Mouse (Mus musculus) telencephalon, adult 2 months (tissue): Measurements from ENCODE around the gene A030005L19Rik.
"Not testable (repeated sequence)": the region's sequence is repeated elsewhere in the genome, so short reads cannot be mapped to it uniquely, and the experiment has no call there.

Source experiments
- DNase-seq: peaks from one replicate; pipeline ENCODE4 v3.0.0-alpha.2; 2011; ENCODE audit warnings: low read depth, low spot score

A030005L19Rik gene

DNA sequence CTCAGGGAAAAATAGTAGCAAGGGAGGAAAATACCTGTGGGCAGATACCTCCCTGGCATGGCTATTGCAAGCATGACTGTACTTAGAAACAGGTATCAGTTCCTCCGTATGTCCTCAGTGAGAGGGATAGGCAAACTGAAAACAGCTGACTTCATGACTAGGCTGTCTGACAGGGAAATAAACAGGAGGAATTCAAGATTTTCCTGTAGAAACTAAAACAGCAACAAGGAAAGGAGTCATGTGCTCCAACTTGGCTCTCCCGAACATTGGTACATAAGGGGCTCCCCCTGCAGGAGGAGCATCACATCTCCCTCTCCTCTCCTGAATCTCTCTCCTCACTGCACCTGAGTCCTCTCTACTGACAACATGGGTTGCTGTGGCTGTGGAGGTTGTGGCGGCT lies at the start of gene A030005L19Rik:
TSS of gene A030005L19Rik (plus strand) at position 301 of the 400 bp plus-strand sequence.
- DNase-seq: no peak

DNA sequence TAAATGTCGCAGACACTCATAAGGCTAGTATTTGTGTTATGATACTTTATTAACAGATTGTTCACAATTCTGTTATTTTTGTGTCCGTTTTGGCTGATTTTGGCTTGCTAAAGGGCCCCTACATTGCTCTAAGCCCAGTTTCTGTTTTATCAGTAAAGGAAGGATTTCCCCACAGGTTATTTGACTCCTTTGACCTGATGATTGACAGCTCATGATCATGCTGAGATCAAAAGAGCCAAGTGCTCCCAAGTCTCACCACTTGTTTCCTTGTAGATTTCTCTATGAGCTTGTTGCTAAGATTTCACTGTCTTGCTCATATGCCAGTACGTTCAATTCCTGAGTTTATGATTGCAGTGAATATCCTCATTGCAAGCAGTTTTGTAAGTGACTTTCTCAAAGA lies 42.9 kb upstream of the A030005L19Rik start:
- no peak for DNase-seq

DNA sequence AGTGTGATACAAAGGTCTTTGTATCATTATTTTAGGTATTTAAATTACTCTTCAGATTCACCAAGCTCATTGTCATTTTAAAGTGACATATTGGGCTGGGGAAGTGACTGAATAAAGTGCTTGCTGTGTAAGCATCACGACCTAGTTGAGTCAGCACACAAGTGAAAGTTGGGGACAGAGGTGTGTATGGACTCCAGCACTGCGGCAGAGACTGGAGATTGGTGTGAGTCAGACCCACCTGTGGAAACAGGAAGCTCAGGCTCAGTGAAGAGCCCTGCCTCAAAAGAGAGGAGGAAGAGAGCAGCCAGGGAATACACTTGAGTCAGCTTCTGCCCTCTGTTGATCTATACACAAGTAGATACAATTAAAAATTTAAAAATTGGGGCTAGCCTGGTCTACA lies 34.0 kb upstream of the A030005L19Rik start:
- DNase-seq: no peak

DNA sequence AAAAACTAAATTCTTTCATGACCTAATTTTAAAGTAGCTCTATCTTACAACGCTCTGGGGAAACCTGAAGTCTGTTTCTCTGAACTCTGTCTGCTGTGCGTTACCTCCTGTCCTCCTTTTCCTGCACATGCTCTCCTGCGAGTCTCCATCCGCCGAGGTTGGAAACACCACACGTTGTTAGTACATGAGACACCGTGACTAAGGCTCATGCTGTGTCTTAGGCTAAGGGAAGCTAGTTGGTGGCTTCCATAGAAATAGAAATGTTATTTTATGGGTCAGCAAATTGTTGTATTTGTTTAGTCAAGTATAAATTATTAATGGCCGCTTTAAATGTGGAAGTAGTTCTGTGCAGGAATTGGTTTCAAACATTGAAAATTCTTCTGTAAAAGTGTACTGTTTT lies 32.9 kb upstream of the A030005L19Rik start:
- DNase-seq: no peak

DNA sequence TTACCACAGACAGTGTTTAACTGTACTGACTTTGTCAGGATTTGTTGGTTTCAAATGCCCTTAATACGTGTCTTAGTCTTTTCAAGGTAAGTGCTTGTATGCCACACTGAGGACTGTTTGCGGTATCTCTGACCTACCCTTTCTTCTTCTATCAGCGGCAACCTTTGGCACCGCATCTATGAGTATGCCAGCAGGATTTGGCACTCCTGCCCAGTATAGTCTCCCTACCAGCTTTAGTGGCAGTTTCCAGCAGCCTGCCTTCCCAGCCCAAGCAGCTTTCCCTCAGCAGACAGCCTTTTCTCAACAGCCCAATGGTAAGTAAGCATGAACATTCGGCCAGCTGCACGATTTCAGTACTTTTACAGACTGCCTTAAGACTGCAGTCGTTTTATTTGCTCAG lies 19.9 kb upstream of the A030005L19Rik start:
- no peak for DNase-seq

DNA sequence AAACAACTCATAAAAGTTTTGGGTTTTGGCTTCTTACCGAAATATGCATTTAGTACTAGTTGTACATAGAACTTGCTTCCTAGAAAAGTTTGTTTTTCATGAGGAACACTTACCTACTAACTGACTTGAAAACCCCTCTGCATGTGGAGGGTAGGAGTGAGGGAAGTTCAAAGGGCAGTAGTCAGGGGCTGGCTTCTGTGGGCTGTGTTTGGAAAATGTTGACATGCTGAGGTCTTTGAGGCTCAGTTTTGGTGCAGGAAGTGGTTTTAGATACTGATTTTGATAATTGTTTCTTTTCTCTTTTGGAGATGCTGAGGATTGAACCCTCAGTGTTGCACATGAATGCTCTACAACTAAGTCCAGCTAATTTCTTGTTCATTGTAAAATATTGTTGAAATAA lies 12.6 kb upstream of the A030005L19Rik start:
- no peak for DNase-seq

DNA sequence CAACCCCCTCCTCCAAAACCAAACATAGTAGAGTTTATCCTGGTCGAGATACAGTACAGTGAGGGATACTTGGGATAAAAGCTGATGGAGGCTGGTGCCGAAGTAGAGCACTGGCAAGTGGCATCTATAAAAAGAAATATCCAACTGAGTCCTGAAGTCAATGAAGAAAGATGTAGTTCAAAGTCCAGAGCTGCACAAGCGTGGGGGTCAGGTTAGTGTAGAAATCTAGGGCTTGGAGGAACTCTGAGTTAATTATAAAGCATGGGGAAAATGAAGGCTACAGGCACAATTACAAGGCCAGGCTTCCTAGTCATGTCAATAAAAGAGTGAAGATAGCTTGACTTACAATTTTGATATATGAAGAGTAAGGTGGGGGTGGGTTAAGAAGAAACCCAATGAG lies 11.9 kb upstream of the A030005L19Rik start:
- DNase-seq: no peak

DNA sequence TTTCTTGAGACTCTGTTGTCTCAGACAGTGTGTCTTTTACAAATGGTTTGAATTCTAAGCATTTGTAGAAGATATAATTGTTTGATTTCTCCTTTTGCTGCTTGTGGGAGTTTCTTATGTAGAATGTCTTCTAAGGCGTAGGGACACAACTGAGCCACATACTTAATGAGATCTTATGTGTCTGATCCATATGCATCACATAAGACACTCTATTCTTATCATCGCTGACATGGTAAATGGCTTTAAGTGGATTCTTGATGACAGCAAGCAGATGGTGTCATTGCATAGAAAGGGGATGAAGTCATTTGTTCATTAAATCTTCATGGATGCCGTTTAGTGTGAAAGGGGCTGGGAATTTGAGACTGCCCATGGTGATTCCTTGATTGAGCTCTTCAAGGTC lies 7.2 kb upstream of the A030005L19Rik start:
- DNase-seq: no peak

DNA sequence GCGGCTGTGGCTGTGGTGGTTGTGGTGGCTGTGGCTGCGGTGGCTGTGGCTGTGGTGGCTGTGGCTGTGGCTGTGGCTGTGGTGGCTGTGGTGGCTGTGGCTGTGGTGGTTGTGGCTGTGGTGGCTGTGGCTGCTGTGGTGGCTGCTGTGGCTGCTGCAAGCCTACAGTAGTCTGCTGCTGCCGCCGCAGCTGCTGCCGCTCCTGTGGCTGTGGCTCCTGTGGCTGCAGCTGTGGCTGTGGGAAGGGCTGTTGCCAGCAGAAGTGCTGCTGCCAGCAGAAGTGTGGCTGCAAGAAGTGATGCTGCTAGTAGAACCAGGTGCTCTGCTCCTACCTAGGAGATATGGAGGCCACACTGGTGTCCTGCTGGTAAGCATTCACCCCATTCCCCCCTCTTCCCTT lies 309 bp downstream of the A030005L19Rik start:
- DNase-seq: not testable (repeated sequence)

DNA sequence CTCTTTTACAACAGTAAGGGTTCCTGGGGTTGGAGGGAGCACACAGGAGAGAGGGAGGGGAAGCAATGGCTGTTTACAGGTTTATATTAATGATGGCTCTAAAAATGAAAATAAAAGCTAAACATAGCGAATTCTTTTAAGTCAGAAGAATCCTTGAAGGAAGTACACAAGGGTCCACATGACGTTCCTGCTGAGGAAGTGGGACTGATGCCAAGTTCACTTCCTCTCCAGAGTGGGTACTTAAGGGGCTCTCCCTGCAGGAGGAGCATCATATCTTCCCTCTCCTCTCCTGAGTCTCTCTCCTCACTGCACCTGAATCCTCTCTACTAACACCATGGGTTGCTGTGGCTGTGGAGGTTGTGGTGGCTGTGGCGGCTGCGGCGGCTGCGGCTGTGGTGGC lies 11.5 kb downstream of the A030005L19Rik start, which contains the start of gene A030014E15Rik:
TSS of gene A030014E15Rik (plus strand) at position 268 of the 400 bp plus-strand sequence.
- DNase-seq: no peak

DNA sequence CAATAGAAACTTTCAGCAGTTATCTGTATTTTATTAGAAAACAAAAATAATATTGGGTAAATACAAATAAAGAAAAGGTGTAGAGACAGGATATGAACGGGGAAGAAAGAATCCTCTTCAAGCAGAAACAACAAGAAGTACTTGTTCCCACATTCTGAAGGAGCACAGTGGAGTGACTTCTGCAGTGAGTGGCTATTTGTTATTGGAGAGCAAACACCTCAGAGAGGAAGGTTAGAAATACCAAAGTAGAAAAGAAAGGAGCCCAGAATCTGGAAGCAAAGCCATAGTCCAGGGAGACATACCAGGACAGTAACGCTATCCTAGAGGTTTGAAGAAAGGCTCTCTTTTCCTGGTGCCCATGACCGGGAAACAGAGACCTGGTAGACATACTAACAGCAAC lies 17.4 kb downstream of the A030005L19Rik start:
- not testable (repeated sequence) for DNase-seq

DNA sequence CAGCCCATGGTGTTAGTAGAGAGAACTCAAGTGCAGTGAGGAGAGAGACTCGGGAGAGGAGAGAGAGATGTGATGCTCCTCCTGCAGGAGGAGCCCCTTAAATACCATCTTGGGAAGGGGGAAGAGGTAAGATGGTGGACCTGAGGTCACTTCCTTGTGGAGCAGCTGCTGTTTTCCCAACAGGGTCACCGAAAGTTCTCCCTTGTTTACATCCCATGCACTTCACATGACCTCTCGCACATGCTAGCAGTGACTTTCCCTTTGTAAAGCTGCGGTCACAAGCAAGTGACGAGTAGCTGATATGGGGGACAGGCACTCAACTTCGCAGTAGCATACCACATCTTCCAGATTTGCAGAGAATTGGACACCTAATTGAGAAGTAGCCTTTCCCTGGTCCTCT lies 18.2 kb downstream of the A030005L19Rik start, which contains the start of gene Gm6217:
TSS of gene Gm6217 (minus strand) at position 74 of the 400 bp plus-strand sequence.
- DNase-seq: not testable (repeated sequence)

DNA sequence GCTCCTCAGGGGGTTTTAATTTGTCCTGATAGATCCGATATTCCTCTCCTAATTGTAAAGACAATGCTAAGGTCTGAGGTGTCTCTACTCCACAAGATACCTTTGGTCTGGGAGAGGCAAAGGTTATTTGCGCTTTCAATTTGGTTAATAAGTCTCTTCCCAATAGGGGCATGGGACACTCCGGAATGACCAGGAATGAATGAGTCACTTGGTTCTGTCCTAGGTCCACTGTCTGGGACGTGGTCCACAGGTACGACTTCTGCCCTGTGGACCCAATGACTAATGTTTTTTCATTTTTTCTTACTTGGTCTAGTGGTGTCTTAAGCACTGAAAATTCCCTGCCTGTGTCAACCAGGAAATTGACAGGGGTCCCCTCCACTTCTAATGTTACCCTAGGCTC lies 25.5 kb downstream of the A030005L19Rik start:
- DNase-seq: no peak

DNA sequence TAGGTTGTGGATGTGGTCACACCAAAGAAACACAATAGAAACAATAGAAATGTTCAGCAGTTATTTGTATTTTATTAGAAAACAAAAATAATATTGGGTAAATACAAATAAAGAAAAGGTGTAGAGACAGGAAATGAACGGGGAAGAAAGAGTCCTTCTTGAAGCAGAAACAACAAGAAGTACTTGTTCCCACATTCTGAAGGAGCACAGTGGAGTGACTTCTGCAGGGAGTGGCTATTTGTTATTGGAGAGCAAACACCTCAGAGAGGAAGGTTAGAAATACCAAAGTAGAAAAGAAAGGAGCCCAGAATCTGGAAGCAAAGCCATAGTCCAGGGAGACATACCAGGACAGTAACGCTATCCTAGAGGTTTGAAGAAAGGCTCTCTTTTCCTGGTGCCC lies 29.4 kb downstream of the A030005L19Rik start:
- not testable (repeated sequence) for DNase-seq

DNA sequence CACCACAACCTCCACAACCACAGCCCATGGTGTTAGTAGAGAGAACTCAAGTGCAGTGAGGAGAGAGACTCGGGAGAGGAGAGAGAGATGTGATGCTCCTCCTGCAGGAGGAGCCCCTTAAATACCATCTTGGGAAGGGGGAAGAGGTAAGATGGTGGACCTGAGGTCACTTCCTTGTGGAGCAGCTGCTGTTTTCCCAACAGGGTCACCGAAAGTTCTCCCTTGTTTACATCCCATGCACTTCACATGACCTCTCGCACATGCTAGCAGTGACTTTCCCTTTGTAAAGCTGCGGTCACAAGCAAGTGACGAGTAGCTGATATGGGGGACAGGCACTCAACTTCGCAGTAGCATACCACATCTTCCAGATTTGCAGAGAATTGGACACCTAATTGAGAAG lies 30.2 kb downstream of the A030005L19Rik start, which contains the start of gene A030003K21Rik:
TSS of gene A030003K21Rik (minus strand) at position 94 of the 400 bp plus-strand sequence.
- not testable (repeated sequence) for DNase-seq

DNA sequence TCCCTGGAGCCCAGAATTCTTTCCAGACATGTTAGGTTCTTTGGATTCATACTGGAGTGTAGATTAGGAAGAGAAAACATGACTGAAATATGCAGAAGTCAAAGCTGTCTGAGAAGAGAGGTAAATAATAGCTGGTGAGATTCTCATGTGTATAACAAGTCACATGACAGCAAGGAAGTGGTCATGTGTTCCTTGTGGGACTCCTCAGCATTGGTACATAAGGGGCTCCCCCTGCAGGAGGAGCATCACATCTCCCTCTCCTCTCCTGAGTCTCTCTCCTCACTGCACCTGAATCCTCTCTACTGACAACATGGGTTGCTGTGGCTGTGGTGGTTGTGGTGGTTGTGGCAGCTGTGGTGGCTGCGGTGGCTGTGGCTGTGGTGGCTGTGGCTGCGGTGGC lies 32.9 kb downstream of the A030005L19Rik start:
- DNase-seq: not testable (repeated sequence)

DNA sequence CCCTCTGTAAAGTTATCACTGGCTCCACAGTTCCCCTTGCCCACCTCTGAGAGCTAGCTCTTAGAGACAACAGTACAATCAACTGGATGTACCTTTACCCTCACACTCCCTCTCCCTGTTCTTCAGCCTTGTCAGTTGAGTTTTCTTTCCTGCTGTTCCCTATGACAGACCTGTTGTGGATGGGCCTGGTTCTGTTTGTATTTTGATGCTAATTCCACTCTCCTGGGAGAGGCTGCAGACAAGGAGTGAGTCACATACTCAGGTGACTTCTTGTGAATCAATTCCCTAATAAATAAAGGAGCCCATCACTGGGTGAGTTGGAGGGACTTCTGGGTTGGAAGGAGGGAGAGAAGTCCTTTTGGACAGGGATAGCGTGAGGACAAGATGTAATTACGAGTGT lies 35.5 kb downstream of the A030005L19Rik start:
- no peak for DNase-seq

DNA sequence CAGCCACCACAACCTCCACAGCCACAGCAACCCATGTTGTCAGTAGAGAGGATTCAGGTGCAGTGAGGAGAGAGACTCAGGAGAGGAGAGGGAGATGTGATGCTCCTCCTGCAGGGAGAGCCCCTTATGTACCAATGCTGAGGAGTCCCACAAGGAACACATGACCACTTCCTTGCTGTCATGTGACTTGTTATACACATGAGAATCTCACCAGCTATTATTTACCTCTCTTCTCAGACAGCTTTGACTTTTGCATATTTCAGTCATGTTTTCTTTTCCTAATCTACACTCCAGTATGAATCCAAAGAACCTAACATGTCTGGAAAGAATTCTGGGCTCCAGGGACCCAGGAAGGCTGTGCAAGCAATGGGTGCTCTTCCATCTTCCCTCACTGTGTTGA lies 42.8 kb downstream of the A030005L19Rik start, which contains the start of gene Gm7544:
TSS of gene Gm7544 (minus strand) at position 101 of the 400 bp plus-strand sequence.
- DNase-seq: not testable (repeated sequence)

DNA sequence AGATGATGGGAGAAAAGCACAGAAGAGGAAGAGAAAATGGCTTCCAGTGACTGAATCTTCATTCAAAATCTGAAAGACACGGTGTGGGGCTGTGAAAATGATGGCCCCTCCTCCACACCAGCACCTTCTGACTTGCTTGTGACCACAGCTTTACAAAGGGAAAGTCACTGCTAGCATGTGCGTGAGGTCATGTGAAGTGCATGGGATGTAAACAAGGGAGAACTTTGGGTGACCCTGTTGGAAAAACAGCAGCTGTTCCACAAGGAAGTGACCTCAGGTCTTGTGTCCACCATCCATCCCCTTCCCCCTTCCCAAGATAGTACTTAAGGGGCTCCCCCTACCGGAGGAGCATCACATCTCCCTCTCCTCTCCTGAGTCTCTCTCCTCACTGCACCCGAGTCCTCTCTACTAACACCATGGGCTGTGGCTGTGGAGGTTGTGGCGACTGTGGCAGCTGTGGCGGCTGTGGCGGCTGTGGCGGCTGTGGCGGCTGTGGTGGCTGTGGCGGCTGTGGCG lies 46.8 kb downstream of the A030005L19Rik start, which contains the start of gene Gm47955:
TSS of gene Gm47955 (plus strand) at position 417 of the 516 bp plus-strand sequence.
- DNase-seq: no peak
